24 mouse cellular contexts compared by ENCODE assay signal in genomic region chr6:125685420-125685819, GRCm38 (mm10). TPM values are rescaled to one million over a fixed set of nuclear protein-coding genes. Genes with fewer than 3 reads are reported as not detected.
"Had no signal": no experiment of that assay in that cellular context is flagged by ENCODE, and none has a peak within 500 bp of the region (broad histone marks: within the 10 kb centered on the region; RNA-seq: fewer than 3 reads in every experiment).

No protein-coding gene starts in this region.

- H3K36me3 ChIP-seq: liver, embryonic 12.5 days; liver, embryonic 15.5 days; lung, embryonic 15.5 days; neural tube, embryonic 12.5 days; neural tube, embryonic 15.5 days; stomach, embryonic 15.5 days had no signal

- H3K27ac ChIP-seq: layer of hippocampus, adult 2 months; liver, embryonic 12.5 days; liver, embryonic 15.5 days; lung, embryonic 15.5 days; neural tube, embryonic 12.5 days; neural tube, embryonic 15.5 days; stomach, embryonic 15.5 days had no signal

- H3K4me2 ChIP-seq: liver, embryonic 12.5 days; liver, embryonic 15.5 days; lung, embryonic 15.5 days; midbrain, embryonic 11.5 days; neural tube, embryonic 12.5 days; neural tube, embryonic 15.5 days; stomach, embryonic 15.5 days had no signal

- DNase-seq: kidney, adult 18-20 months; kidney, adult 9 months; kidney, postnatal 14 days; kidney, postnatal 4 days; layer of hippocampus, adult 9-11 months; lung, adult 18-20 months; lung, postnatal 10 days; lung, postnatal 4 days; midbrain, embryonic 14.5 days; right cerebral cortex, adult 18-20 months; right cerebral cortex, postnatal 14 days; right cerebral cortex, postnatal 4 days; spleen, adult 18-20 months; thymus, postnatal 36 days had no signal

- H3K4me1 ChIP-seq: liver, embryonic 12.5 days; liver, embryonic 15.5 days had no signal

- H3K9me3 ChIP-seq: liver, embryonic 12.5 days; liver, embryonic 15.5 days; lung, embryonic 15.5 days; neural tube, embryonic 12.5 days; neural tube, embryonic 15.5 days; stomach, embryonic 15.5 days had no signal

- H3K9ac ChIP-seq: liver, embryonic 12.5 days; liver, embryonic 15.5 days; lung, embryonic 15.5 days; neural tube, embryonic 12.5 days; neural tube, embryonic 15.5 days; stomach, embryonic 15.5 days had no signal

- H3K4me3 ChIP-seq: layer of hippocampus, adult 2 months; liver, embryonic 12.5 days; liver, embryonic 15.5 days; lung, embryonic 15.5 days; neural tube, embryonic 12.5 days; neural tube, embryonic 15.5 days; stomach, embryonic 15.5 days had no signal

- ATAC-seq: intestine, embryonic 16.5 days; liver, embryonic 12.5 days had no signal

RNA-seq across cellular contexts. Expression of gene Ano2, which starts 4.8 kb away (rescaled TPM):
- total RNA-seq: megakaryocyte-erythroid progenitor cell, adult 5-6 weeks had no signal
